Mouse (Mus musculus) thymus, adult 2 months (tissue): ENCODE results near the gene Rbfox3.

ENCODE experiments used
- CTCF ChIP-seq: fragments of 200-500 bp; IDR thresholded peaks from 2 replicates; pipeline ENCODE4 v1.5.1; 2012; ENCODE audit warnings: mild to moderate bottlenecking, control low read depth, low read length, moderate library complexity, borderline replicate concordance; ENCODE audit not compliant: control insufficient read depth, poor library complexity, insufficient read depth; ENCODE audit errors: extremely low read depth
- POLR2A ChIP-seq: fragments of 200-500 bp; IDR thresholded peaks from 2 replicates; pipeline ENCODE4 v1.6.1; 2012; ENCODE audit warnings: mild to moderate bottlenecking, low read length, control low read depth, moderate library complexity; ENCODE audit not compliant: control insufficient read depth, poor library complexity, insufficient read depth; ENCODE audit errors: extremely low read depth

DNA sequence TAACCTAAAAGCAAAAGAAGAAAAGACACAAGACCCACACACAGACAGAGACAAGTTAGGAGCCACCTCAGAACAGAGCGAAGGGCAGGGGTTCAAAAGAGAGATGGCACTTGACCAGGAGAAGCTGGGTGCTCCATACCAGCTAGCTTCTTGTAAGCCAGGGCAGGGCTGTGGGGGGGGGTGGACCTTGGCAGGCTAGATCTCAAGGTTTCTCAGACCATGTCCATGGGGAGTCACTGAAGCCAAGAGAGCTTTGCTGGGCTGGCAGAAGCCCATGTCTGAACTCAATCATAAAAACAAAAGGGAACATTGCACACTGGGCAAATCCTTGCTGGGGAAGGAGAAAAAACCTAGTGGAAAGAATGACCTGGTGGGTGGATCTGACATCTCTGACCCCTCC, 327.4 kb downstream of the Rbfox3 start:
- TF ChIP-seq POLR2A (no peak), CTCF (no peak)
